Mouse (Mus musculus): ENCODE data around the gene Hist1h4f. TPM values are rescaled to one million over a fixed set of nuclear protein-coding genes. Genes with fewer than 3 reads are reported as not detected.
"Not testable (repeated sequence)": the region's sequence is repeated elsewhere in the genome, so short reads cannot be mapped to it uniquely, and the experiment has no call there.

The Hist1h4f gene
- total RNA-seq (2021) (10 to 100 TPM; 14.7 to 19.6 TPM), polyA plus RNA-seq (2012; rRNA removed) (0.88 TPM in 1 of 2 replicates, not detected in the other)
- long read RNA-seq: 0 reads

DNA sequence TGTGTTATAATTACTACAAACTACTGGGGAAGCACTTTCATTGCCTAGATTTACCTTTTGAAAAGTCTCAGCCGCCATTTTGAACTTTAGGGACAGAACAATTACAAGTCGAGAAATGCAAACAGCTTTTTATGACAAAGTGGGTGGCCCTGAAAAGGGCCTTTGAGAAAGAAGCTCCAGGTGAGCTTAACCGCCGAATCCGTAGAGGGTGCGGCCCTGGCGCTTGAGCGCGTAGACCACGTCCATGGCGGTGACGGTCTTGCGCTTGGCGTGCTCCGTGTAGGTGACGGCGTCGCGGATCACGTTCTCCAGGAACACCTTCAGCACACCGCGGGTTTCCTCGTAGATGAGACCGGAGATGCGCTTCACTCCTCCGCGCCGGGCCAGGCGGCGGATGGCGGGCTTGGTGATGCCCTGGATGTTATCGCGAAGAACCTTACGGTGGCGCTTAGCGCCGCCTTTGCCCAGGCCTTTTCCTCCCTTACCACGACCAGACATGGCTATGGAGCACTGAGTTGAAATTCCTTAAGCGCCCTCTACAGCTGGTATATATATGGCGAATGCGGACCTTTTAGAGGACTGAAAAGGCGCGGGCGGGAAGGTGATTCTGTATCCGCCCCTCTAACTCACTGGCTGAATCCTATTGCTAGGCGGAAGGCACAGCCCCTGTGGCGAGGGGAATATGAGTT is at the start of gene Hist1h4f:
Hist1h4f (minus strand) TSS at position 503 of the 689 bp plus-strand sequence.
- H3K4me1 ChIP-seq (ENCODE audit: control insufficient read depth, insufficient read depth, low read length); H3K36me3 ChIP-seq (ENCODE audit: control insufficient read depth, insufficient read depth, low read length); H3K27me3 ChIP-seq (ENCODE audit: control insufficient read depth, insufficient read depth, low read length); intact Hi-C loops (cut with DNase I); H3K79me2 ChIP-seq (replicated peaks; ENCODE audit: control insufficient read depth, insufficient read depth, low read length): not testable (repeated sequence)
- TF ChIP-seq CTCF (IDR thresholded peaks at IDR 0.05): peak; percentile 74
- peak; percentile 63 for TF ChIP-seq EP300 (IDR thresholded peaks at IDR 0.05; ENCODE audit: insufficient read depth, low read depth, low read length)
- TF ChIP-seq POLR2A (IDR thresholded peaks at IDR 0.05; ENCODE audit: insufficient read depth, low read depth, low read length): peak; percentile 82
- Histone ChIP-seq H3K9ac (ENCODE audit: low read depth, low read length) (peak within 1 kb of the TSS; percentile 78), H3K27ac (peak within 1 kb of the TSS; percentile 64), H3K4me3 (peak within 1 kb of the TSS; percentile 49)
- DNase-seq: peak; percentile 73 to 86
- under 1% methylated on average over 47 of the region's 47 CpGs for WGBS

DNA sequence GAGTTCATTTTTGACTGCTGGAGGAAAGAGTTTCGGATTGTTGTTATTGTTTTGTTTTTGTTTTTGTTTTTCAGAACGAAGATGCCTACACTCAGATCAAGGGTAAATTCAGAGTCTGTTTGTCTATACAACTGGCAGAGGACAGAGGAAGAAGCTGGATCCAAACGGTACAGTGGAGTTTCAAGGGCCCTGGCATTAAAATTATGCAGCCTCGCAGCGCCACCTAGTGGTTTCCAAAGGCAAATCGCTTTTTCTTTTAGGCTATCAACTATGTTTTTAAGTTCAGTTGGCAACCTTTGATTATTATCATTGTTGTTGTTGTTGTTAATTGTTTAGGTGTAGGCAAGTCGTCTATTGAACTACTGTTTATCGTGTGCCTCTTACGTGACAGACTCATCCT is 46.5 kb upstream of the Hist1h4f start:
- WGBS: 7% methylated on average over 9 of the region's 9 CpGs
- Histone ChIP-seq H3K4me1 (ENCODE audit: control insufficient read depth, insufficient read depth, low read length) (no peaks in the 10 kb centered on the region; the same call in 1 of the 2 replicates), H3K9ac (ENCODE audit: low read depth, low read length) (no peak overlapping the region), H3K27me3 (ENCODE audit: control insufficient read depth, insufficient read depth, low read length) (no peaks in the 10 kb centered on the region), H3K79me2 (replicated peaks; ENCODE audit: control insufficient read depth, insufficient read depth, low read length) (no peaks in the 10 kb centered on the region), H3K4me3 (no peak overlapping the region), H3K36me3 (ENCODE audit: control insufficient read depth, insufficient read depth, low read length) (no peaks in the 10 kb centered on the region), H3K27ac (no peak overlapping the region)
- intact Hi-C loops (cut with DNase I): loop anchor here (1.0 kb wide), 1 partner anchor 174 kb away; no protein-coding TSS in a partner anchor
- DNase-seq: peak; percentile 73 to 84
- 0 out of 2 replicates have a peak, but pooled peaks have one; percentile 44 for TF ChIP-seq EP300 (IDR thresholded peaks at IDR 0.05; ENCODE audit: insufficient read depth, low read depth, low read length)
- TF ChIP-seq POLR2A (IDR thresholded peaks at IDR 0.05; ENCODE audit: insufficient read depth, low read depth, low read length): no peak
- peak; percentile 96 for TF ChIP-seq CTCF (IDR thresholded peaks at IDR 0.05)

DNA sequence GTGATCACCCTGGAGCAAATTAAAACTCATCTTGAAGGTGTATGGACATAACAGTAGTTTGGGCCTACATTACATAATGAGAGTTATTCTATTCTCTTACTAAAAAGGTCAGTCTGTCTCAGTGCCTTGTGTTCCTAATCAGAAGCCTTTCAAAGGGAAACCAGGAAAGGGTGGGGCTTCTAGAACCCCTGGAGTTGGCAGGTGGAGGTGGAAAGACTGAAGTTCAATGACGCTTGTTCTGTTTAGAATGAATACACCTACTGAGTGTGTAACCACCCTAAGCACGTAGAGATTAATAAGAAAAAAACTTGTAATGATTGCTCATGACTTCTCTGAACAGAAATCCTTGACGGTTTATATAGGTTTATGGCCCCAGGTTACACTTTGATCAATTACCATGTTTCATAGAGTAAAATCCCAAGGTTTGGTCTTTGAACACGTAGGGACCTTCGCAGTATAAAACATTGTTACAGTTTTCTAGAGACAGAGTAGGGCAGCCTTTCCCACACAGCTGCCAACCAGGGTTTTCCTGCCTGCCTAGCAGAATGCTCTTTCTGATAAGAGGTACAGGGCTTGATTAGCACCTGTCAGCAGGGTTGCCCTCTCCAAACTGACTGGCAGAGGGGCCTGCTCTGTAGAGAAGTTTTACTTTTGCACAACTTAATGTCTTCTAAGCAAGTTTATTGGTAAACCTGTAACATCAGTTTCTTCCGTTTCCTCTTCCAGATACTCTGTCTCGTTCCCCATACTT is 44.3 kb upstream of the Hist1h4f start:
- no peak for DNase-seq
- Histone ChIP-seq H3K9ac (ENCODE audit: low read depth, low read length) (no peak overlapping the region), H3K27me3 (ENCODE audit: control insufficient read depth, insufficient read depth, low read length) (no peaks in the 10 kb centered on the region), H3K4me1 (ENCODE audit: control insufficient read depth, insufficient read depth, low read length) (no peaks in the 10 kb centered on the region; the same call in 1 of the 2 replicates), H3K36me3 (ENCODE audit: control insufficient read depth, insufficient read depth, low read length) (no peaks in the 10 kb centered on the region), H3K27ac (no peak overlapping the region), H3K79me2 (replicated peaks; ENCODE audit: control insufficient read depth, insufficient read depth, low read length) (no peaks in the 10 kb centered on the region), H3K4me3 (no peak overlapping the region)
- no peak for TF ChIP-seq CTCF (IDR thresholded peaks at IDR 0.05)
- TF ChIP-seq EP300 (IDR thresholded peaks at IDR 0.05; ENCODE audit: insufficient read depth, low read depth, low read length): no peak
- no peak for TF ChIP-seq POLR2A (IDR thresholded peaks at IDR 0.05; ENCODE audit: insufficient read depth, low read depth, low read length)
- intact Hi-C loops (cut with DNase I): no loop called here
- WGBS: 77% methylated on average over 7 of the region's 7 CpGs

DNA sequence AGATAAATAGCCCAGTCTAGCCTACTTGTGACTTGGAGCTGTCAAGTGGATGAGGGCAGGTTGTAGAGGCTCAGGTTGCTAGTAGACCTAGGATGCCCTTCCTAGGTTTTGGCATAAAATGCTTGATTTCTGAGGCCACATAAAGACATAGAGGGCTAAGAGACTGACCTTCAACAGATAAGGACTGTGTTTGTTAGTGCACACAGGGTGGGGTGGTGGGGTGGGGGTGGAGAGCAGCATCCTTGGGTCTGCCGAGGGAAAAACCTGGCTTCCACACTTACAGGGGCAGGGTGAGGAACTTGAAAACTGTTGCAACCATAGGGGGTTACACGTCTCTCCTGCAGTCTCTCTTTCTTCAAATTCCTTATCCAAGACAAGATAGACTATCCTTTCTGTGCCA is 43.7 kb upstream of the Hist1h4f start:
- WGBS: 76% methylated on average over 2 of the region's 2 CpGs
- no peaks in the 10 kb centered on the region for H3K79me2 ChIP-seq (replicated peaks; ENCODE audit: control insufficient read depth, insufficient read depth, low read length)
- H3K27me3 ChIP-seq (ENCODE audit: control insufficient read depth, insufficient read depth, low read length): no peaks in the 10 kb centered on the region
- no peaks in the 10 kb centered on the region; the same call in 1 of the 2 replicates for H3K4me1 ChIP-seq (ENCODE audit: control insufficient read depth, insufficient read depth, low read length)
- no peak overlapping the region for H3K9ac ChIP-seq (ENCODE audit: low read depth, low read length)
- intact Hi-C loops (cut with DNase I): no loop called here
- no peak overlapping the region for H3K27ac ChIP-seq
- TF ChIP-seq CTCF (IDR thresholded peaks at IDR 0.05): no peak
- TF ChIP-seq EP300 (IDR thresholded peaks at IDR 0.05; ENCODE audit: insufficient read depth, low read depth, low read length): no peak
- no peak for TF ChIP-seq POLR2A (IDR thresholded peaks at IDR 0.05; ENCODE audit: insufficient read depth, low read depth, low read length)
- H3K36me3 ChIP-seq (ENCODE audit: control insufficient read depth, insufficient read depth, low read length): no peaks in the 10 kb centered on the region
- DNase-seq: no peak
- H3K4me3 ChIP-seq: no peak overlapping the region

DNA sequence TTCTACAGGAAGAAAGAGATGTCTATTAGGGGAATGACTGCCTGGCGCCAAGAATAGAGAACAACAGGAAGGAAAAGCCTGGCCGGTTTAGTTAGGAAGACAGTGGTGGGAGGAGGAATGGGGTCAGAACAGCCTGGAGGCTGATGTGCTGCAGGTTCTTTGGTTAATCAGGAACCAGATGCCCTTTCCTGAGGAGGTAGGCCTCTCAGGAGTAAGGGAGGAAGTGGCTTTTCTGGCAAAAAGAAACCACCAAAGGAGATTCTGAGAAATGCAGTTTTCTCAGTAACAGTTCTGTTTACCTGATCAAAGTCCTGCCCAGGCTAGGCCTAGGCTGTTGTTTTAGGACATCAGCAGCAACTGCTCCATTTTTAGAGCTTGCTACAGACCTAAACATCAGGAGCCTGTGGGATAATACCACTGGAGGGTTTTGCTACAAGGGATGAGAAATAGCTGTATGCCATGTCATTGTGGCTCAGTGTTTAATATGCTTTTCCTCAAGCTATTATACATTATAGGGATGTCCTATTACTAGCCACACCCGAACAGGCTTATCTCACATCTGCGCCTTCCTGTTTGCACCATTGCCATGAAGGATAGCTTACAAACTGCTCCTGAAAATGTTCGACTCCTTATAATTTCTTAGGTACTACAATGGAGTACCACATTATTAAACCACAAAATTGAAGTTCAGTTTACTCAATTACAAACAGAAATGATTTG is 41.8 kb upstream of the Hist1h4f start:
- Histone ChIP-seq H3K36me3 (ENCODE audit: control insufficient read depth, insufficient read depth, low read length) (no peaks in the 10 kb centered on the region), H3K9ac (ENCODE audit: low read depth, low read length) (no peak overlapping the region), H3K4me1 (ENCODE audit: control insufficient read depth, insufficient read depth, low read length) (no peaks in the 10 kb centered on the region; the same call in 1 of the 2 replicates), H3K27ac (no peak overlapping the region), H3K79me2 (replicated peaks; ENCODE audit: control insufficient read depth, insufficient read depth, low read length) (no peaks in the 10 kb centered on the region), H3K4me3 (no peak overlapping the region), H3K27me3 (ENCODE audit: control insufficient read depth, insufficient read depth, low read length) (no peaks in the 10 kb centered on the region)
- WGBS: 42% methylated on average over 5 of the region's 5 CpGs
- intact Hi-C loops (cut with DNase I): no loop called here
- no peak for DNase-seq
- TF ChIP-seq EP300 (IDR thresholded peaks at IDR 0.05; ENCODE audit: insufficient read depth, low read depth, low read length) (no peak), CTCF (IDR thresholded peaks at IDR 0.05) (no peak), POLR2A (IDR thresholded peaks at IDR 0.05; ENCODE audit: insufficient read depth, low read depth, low read length) (no peak)

Data from heart, adult 2 months (tissue).